Mouse (Mus musculus) heart, adult 9 months (tissue): ENCODE results near the gene Kbtbd4.

Source experiments
- DNase-seq, 2 experiments: peaks; one replicate each; pipeline ENCODE4 v3.0.0; 2022; ENCODE audit warnings: low spot score in 2 of 2

Gene Kbtbd4

DNA sequence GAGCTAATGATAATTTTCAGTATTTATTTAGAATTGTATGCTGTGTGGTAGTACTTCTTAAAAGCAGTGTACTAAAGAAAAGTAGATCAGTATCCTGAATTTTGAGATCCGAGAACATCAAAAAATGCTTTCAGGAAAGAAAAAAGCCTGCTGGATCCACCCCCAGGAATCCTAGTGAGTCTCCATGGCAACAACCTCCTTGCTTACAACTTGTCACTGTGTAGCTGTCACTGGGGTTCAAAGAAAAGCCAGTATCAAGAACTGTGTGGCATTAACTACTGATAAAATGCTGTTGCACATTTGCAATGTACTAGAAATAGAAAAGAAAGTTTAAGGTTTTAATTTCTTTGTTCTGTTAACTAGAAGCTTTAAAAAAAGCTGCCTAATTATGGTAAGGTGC, 51.5 kb downstream of the Kbtbd4 start:
- no peak for DNase-seq

GRCm38 (mm10) chr2:90958856-90959255, 54.3 kb downstream of the Kbtbd4 start:
- no peak for DNase-seq

- no peak for DNase-seq
These were observed 55.5 kb downstream of the Kbtbd4 start for GRCm38 (mm10) chr2:90960012-90960411.
